8 mouse cellular contexts compared by ENCODE assay signal in genomic region chr6:115776363-115776762, GRCm38 (mm10). TPM values are rescaled to one million over a fixed set of nuclear protein-coding genes. Genes with fewer than 3 reads are reported as not detected.
A peak's percentile ranks its signal among the peaks of the same experiment; 100 is the strongest.
DNase-seq lines count a peak whose midpoint lies in the region; ATAC-seq and TF ChIP-seq lines count a peak whose summit lies in the region.

No protein-coding gene starts in this region.

- no peaks in the 10 kb centered on the region for H3K9me3 ChIP-seq in heart, postnatal 0 days (replicated peaks; ENCODE audit: control insufficient read depth, low read length)

- no peak for ATAC-seq in cerebellum, adult (ENCODE audit: insufficient number of reproducible peaks, low FRiP score, low TSS enrichment)
- peak; percentile 22 for ATAC-seq in heart, postnatal 0 days (ENCODE audit: insufficient read depth, low read depth)
- ATAC-seq in megakaryocyte progenitor cell, adult 5-6 weeks (replicated peaks; ENCODE audit: poor library complexity): peak; percentile 37

- H3K4me1 ChIP-seq in cerebellum, adult 2 months (ENCODE audit: control insufficient read depth, insufficient read depth, low read length): peaks cover 13% of the 10 kb centered on the region; the same call in 1 of the 2 replicates
- H3K4me1 ChIP-seq in heart, postnatal 0 days (ENCODE audit: control insufficient read depth, insufficient read depth): peaks cover 17% of the 10 kb centered on the region

- no peak for TF ChIP-seq CTCF in cerebellum, adult 2 months (IDR thresholded peaks at IDR 0.05; ENCODE audit: borderline replicate concordance, insufficient read depth, low read depth, low read length)
- TF ChIP-seq CTCF in heart, postnatal 0 days (IDR thresholded peaks at IDR 0.05; ENCODE audit: low read depth): no peak

- peaks cover 28% of the 10 kb centered on the region for H3K36me3 ChIP-seq in heart, postnatal 0 days (replicated peaks; ENCODE audit: control insufficient read depth, insufficient read depth, low read length)

- no peak overlapping the region for H3K4me3 ChIP-seq in cerebellum, adult 2 months (replicated peaks; ENCODE audit: insufficient read depth, low read depth, low read length)
- H3K4me3 ChIP-seq in heart, postnatal 0 days (ENCODE audit: low read depth, low read length): peak overlapping the region; percentile 26

- 27% methylated on average over 9 of the region's 9 CpGs for WGBS in cerebellum, adult 2 months
- WGBS in heart, postnatal 0 days: 8% methylated on average over 9 of the region's 9 CpGs

- TF ChIP-seq EP300 in heart, postnatal 0 days (IDR thresholded peaks at IDR 0.05; ENCODE audit: low read depth): no peak

- peak overlapping the region; percentile 55 for H3K27ac ChIP-seq in cerebellum, adult 2 months (ENCODE audit: insufficient read depth, low read length)
- peak overlapping the region; percentile 91 for H3K27ac ChIP-seq in heart, postnatal 0 days (ENCODE audit: low read depth)

- no peak for DNase-seq in cerebellum, adult 2 months
- DNase-seq in 416B (ENCODE audit: low read depth): peak; percentile 86
- DNase-seq in heart, postnatal 0 days (ENCODE audit: low spot score): peak; percentile 49
- DNase-seq in urinary bladder, postnatal 14 days (ENCODE audit: low spot score): no peak
- DNase-seq in kidney, postnatal 36 days: no peak
- DNase-seq in right cerebral cortex, postnatal 25 days: no peak

- H3K9ac ChIP-seq in heart, postnatal 0 days (replicated peaks; ENCODE audit: low read depth, low read length): peak overlapping the region; percentile 50

- TF ChIP-seq POLR2A in cerebellum, adult 2 months (IDR thresholded peaks at IDR 0.05; ENCODE audit: borderline replicate concordance, insufficient read depth, low read length): no peak

- peak overlapping the region; percentile 76 for H3K4me2 ChIP-seq in heart, postnatal 0 days (ENCODE audit: low read depth, low read length)

- H3K27me3 ChIP-seq in cerebellum, adult 2 months (ENCODE audit: control insufficient read depth, insufficient read depth, low read length): no peaks in the 10 kb centered on the region
- H3K27me3 ChIP-seq in heart, postnatal 0 days (ENCODE audit: control insufficient read depth, insufficient read depth, low read length): no peaks in the 10 kb centered on the region

RNA-seq across cellular contexts. Expression of gene Cand2, which starts 2.0 kb away (rescaled TPM):
- polyA plus RNA-seq in cerebellum, adult 2 months (2012; rRNA removed): 5.1 and 6.7 TPM in 2 replicates
- total RNA-seq in heart, postnatal 0 days (2014; rRNA removed; ENCODE audit: low replicate concordance): 50.9 and 56.5 TPM in 2 replicates
- 29.2 and 30.0 TPM in 2 replicates for polyA plus RNA-seq in heart, postnatal 0 days (2015; fragmentation: Nextera tagmentation; extraction: Ambion mirVana)
- total RNA-seq in megakaryocyte progenitor cell, adult 5-6 weeks (2015): 2.5 and 2.8 TPM in 2 replicates
- 1.5 and 1.7 TPM in 2 replicates for total RNA-seq in megakaryocyte progenitor cell, adult 5-6 weeks (2017)

RNA-seq across cellular contexts. Expression of gene Tmem40, which starts 14.2 kb away (rescaled TPM):
- 2.7 and 3.5 TPM in 2 replicates for polyA plus RNA-seq in cerebellum, adult 2 months (2012; rRNA removed)
- 0.23 and 2.3 TPM in 2 replicates for total RNA-seq in heart, postnatal 0 days (2014; rRNA removed; ENCODE audit: low replicate concordance)
- polyA plus RNA-seq in heart, postnatal 0 days (2015; fragmentation: Nextera tagmentation; extraction: Ambion mirVana): 0.26 and 0.40 TPM in 2 replicates
- 12.2 and 12.7 TPM in 2 replicates for total RNA-seq in megakaryocyte progenitor cell, adult 5-6 weeks (2015)
- 19.0 and 21.5 TPM in 2 replicates for total RNA-seq in megakaryocyte progenitor cell, adult 5-6 weeks (2017)

RNA-seq across cellular contexts. Expression of gene Rpl32, which starts 32.2 kb away (rescaled TPM):
- 680 and 720 TPM in 2 replicates for polyA plus RNA-seq in cerebellum, adult 2 months (2012; rRNA removed)
- total RNA-seq in heart, postnatal 0 days (2014; rRNA removed; ENCODE audit: low replicate concordance): 1,019 and 1,034 TPM in 2 replicates
- 1,074 and 1,115 TPM in 2 replicates for polyA plus RNA-seq in heart, postnatal 0 days (2015; fragmentation: Nextera tagmentation; extraction: Ambion mirVana)
- 4,905 and 5,125 TPM in 2 replicates for total RNA-seq in megakaryocyte progenitor cell, adult 5-6 weeks (2015)
- 5,456 and 6,333 TPM in 2 replicates for total RNA-seq in megakaryocyte progenitor cell, adult 5-6 weeks (2017)

Comparison
In these comparisons a context has a peak if more than half of its experiments do, and no peak if none do; other contexts are left out.
1. DNase-seq: peak in 416B (single experiment) and heart, postnatal 0 days (single experiment); none in cerebellum, adult 2 months (0 of 2), urinary bladder, postnatal 14 days (single experiment), kidney, postnatal 36 days (0 of 2) and right cerebral cortex, postnatal 25 days (single experiment).
2. RNA of gene Cand2, which starts 2.0 kb away (total RNA-seq): 50.9 to 56.5 TPM in heart, postnatal 0 days; 1.5 to 2.8 TPM in megakaryocyte progenitor cell, adult 5-6 weeks; every median in the first group is over 10 times any median in the second.